Mouse (Mus musculus) C2C12 (cell line): Measurements from ENCODE around the gene Cyp1b1.

Experiments used
- CEBPB ChIP-seq: IDR thresholded peaks from one replicate; pipeline ENCODE4 v1.6.1; 2011; ENCODE audit warnings: low read depth, mild to moderate bottlenecking, control low read depth, moderate library complexity
- CTCF ChIP-seq: IDR thresholded peaks from one replicate; pipeline ENCODE4 v1.5.1; 2011; ENCODE audit not compliant: control insufficient read depth, insufficient read depth, insufficient read length
- MAX ChIP-seq: IDR thresholded peaks from one replicate; pipeline ENCODE4 v1.6.1; 2011; ENCODE audit warnings: mild to moderate bottlenecking, control low read depth
- MYOD1 ChIP-seq: IDR thresholded peaks from one replicate; pipeline ENCODE4 v1.6.1; 2011; ENCODE audit warnings: low read depth; ENCODE audit not compliant: control insufficient read depth, insufficient read length
- MYOG ChIP-seq: IDR thresholded peaks from one replicate; pipeline ENCODE4 v1.6.1; 2011; ENCODE audit not compliant: control insufficient read depth, insufficient read length; ENCODE audit errors: extremely low read depth
- USF1 ChIP-seq: IDR thresholded peaks from one replicate; pipeline ENCODE4 v1.6.1; 2011; ENCODE audit warnings: low read depth, mild to moderate bottlenecking, control low read depth, moderate library complexity

DNA sequence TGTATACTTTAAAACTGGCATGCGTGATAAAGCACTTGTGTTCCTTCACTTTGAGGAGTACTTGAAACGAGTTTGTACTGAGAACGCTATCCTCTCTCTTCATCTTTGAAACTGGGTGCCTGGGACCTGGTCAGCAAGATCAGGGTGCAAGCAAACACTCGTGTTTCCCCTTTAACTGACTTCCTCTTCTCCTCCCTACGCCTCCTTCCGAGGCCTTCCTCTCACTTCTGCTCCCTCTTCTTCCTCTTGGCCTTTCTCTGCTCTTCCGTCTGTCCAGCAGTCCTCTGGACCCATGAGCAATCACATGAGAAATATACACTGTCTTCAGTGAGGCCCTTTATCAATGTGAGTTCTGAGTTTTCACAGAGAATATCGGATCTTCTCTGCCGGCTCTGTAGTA is 53.0 kb downstream of the Cyp1b1 start:
- TF ChIP-seq CTCF (no peak), MYOD1 (no peak), USF1 (no peak), MYOG (no peak), CEBPB (no peak), MAX (no peak)
